Mouse (Mus musculus): ENCODE measurements around the gene Mageb2.
"Not testable (repeated sequence)": the region's sequence is repeated elsewhere in the genome, so short reads cannot be mapped to it uniquely, and the experiment has no call there.

- TF ChIP-seq POLR2A (IDR thresholded peaks at IDR 0.05; ENCODE audit: low read depth, low read length); CTCF (IDR thresholded peaks at IDR 0.05; ENCODE audit: extremely low read depth, insufficient read length, insufficient replicate concordance, low read depth, low read length): not testable (repeated sequence)
Measured at GRCm38 (mm10) chrX:91313256-91313655, 18.2 kb upstream of the Mageb2 start.

Data from small intestine, adult 2 months (tissue).